Mouse (Mus musculus) midbrain, embryonic 12.5 days (tissue): Measurements from ENCODE around the gene Thsd4. TPM values are rescaled to one million over a fixed set of nuclear protein-coding genes. Genes with fewer than 3 reads are reported as not detected.

Experiments
- ATAC-seq: fragments of 200-750 bp; cut with Nextera tagmentation; 2 replicates; pipeline ENCODE4 v1.8.0; 2017; ENCODE audit warnings: low read depth, moderate TSS enrichment, moderate library complexity; ENCODE audit not compliant: low FRiP score
- H3K27ac ChIP-seq: fragments of 300-500 bp; sonication (generic); replicated peaks from 2 replicates; pipeline ENCODE4 v1.5.1; 2016; ENCODE audit warnings: mild to moderate bottlenecking
- H3K27me3 ChIP-seq: fragments of 300-500 bp; sonication (generic); 2 replicates; pipeline ENCODE4 v1.6.1; 2016; ENCODE audit warnings: mild to moderate bottlenecking
- H3K36me3 ChIP-seq: fragments of 300-500 bp; sonication (generic); 2 replicates; pipeline ENCODE4 v1.6.1; 2016
- H3K4me1 ChIP-seq: fragments of 300-500 bp; sonication (generic); 2 replicates; pipeline ENCODE4 v1.6.1; 2016
- H3K4me2 ChIP-seq: fragments of 300-500 bp; sonication (generic); replicated peaks from 2 replicates; pipeline ENCODE4 v1.6.1; 2016; ENCODE audit warnings: mild to moderate bottlenecking, moderate library complexity
- H3K4me3 ChIP-seq: fragments of 300-500 bp; sonication (generic); 2 replicates; pipeline ENCODE4 v1.5.1; 2016; ENCODE audit warnings: mild to moderate bottlenecking
- H3K9ac ChIP-seq: fragments of 300-500 bp; sonication (generic); replicated peaks from 2 replicates; pipeline ENCODE4 v1.6.1; 2016; ENCODE audit warnings: mild to moderate bottlenecking, moderate library complexity
- H3K9me3 ChIP-seq: fragments of 300-500 bp; sonication (generic); 2 replicates; pipeline ENCODE4 v1.6.1; 2016; ENCODE audit warnings: mild to moderate bottlenecking
- WGBS: fragments of 180-500 bp; shearing (Covaris S2); methylation state at CpG from one replicate; pipeline ENCODE4 v1.1.7; 2016; 5-methylcytosine and 5-hydroxymethylcytosine counted together
- polyA plus RNA-seq: library from polyadenylated mRNA; unstranded; fragments of >200 nt; fragmentation: Nextera tagmentation; extraction: Ambion mirVana; gene quantifications from 2 replicates; pipeline ENCODE4 v1.2.1, GENCODE M21; 2016

The Thsd4 gene
- polyA plus RNA-seq, 1 experiment from 2014 or later = 12.8 TPM

GRCm38 (mm10) chr9:60213111-60213510 lies 308.7 kb downstream of the Thsd4 start:
- H3K9me3 ChIP-seq = no peaks in the 10 kb centered on the region
- H3K4me3 ChIP-seq = no peak overlapping the region
- H3K4me2 ChIP-seq = no peak overlapping the region
- no peak overlapping the region for H3K27ac ChIP-seq
- H3K4me1 ChIP-seq = no peaks in the 10 kb centered on the region
- no peaks in the 10 kb centered on the region for H3K27me3 ChIP-seq
- no peak overlapping the region for H3K9ac ChIP-seq
- ATAC-seq = no peak
- 93% methylated on average over 1 of the region's 1 CpGs for WGBS
- no peaks in the 10 kb centered on the region for H3K36me3 ChIP-seq

DNA sequence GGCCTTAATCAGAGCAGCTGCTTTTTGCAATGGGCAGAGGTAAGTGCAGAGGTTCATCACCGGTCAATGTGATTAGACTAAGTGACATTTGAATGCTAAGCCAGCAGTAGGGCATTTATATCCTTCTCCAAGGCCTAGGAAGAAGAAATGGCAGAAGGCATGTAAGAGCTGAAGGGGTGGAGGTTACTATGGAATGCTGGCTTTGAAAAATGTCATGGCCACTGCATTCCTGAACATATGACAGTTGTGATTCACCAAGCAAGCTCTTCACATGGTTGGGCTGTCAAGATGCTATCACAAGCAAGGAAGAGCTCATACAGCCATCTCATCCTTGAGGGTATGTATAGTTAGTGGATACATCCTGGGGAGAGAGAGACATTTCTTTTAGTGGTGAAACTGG lies 313.0 kb downstream of the Thsd4 start:
- H3K9me3 ChIP-seq = 0 out of 2 replicates have a peak, but pooled peaks cover 3% of the 10 kb centered on the region
- H3K4me1 ChIP-seq = no peaks in the 10 kb centered on the region
- H3K4me3 ChIP-seq = no peak overlapping the region
- no peak for ATAC-seq
- H3K9ac ChIP-seq = no peak overlapping the region
- no peaks in the 10 kb centered on the region for H3K27me3 ChIP-seq
- H3K36me3 ChIP-seq = no peaks in the 10 kb centered on the region
- no peak overlapping the region for H3K27ac ChIP-seq
- WGBS = 97% methylated on average over 1 of the region's 1 CpGs
- no peak overlapping the region for H3K4me2 ChIP-seq

DNA sequence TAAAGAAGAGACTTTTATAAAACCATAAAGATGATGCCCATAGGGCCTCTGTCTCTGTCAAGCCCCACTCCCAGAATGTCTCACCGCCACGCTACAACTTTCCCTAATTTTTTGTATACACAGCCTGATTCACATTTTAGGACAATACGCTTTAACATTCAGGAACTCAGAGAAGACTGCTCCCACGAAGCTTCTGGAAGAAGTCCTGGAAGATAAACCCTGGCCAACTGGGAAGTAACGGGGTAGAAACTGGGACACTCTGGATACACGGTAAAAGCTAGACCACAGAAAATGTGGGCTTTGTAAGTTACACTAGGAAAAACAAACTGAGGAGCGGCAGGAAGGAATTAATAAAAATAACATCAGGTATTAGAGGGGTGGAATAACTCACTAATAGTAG lies 318.7 kb downstream of the Thsd4 start:
- no peak overlapping the region for H3K27ac ChIP-seq
- no peak for ATAC-seq
- no peak overlapping the region for H3K9ac ChIP-seq
- no peak overlapping the region for H3K4me2 ChIP-seq
- no peaks in the 10 kb centered on the region; the same call in 1 of the 2 replicates for H3K4me1 ChIP-seq
- H3K27me3 ChIP-seq = no peaks in the 10 kb centered on the region; the same call in 1 of the 2 replicates
- H3K36me3 ChIP-seq = no peaks in the 10 kb centered on the region
- no peak overlapping the region for H3K4me3 ChIP-seq
- H3K9me3 ChIP-seq = 0 out of 2 replicates have a peak, but pooled peaks cover 3% of the 10 kb centered on the region
- 84% methylated on average over 7 of the region's 7 CpGs for WGBS

DNA sequence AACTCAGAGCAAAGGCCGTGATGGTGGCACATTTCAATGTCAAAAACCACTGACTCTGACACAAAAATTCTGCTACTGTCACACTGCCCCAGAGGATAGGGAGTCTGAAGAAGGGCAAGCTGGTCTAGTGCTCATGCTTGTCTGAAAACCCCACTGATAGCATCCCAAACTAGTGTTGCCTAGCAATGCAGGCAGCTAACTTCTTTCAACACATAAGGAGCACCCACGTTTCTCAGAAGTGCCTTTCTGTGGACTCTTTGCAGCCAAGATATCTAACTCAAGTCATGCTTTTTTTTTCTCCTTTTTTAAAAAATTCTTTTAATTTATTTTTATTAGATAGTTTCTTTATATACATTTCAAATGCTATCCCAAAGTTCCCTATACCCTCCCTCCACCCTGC lies 321.4 kb downstream of the Thsd4 start:
- Histone ChIP-seq H3K27ac (no peak overlapping the region), H3K9me3 (no peaks in the 10 kb centered on the region), H3K4me2 (no peak overlapping the region), H3K9ac (no peak overlapping the region), H3K27me3 (no peaks in the 10 kb centered on the region; the same call in 1 of the 2 replicates), H3K4me3 (no peak overlapping the region), H3K4me1 (no peaks in the 10 kb centered on the region; the same call in 1 of the 2 replicates), H3K36me3 (no peaks in the 10 kb centered on the region)
- WGBS = 88% methylated on average over 2 of the region's 2 CpGs
- no peak for ATAC-seq

- Histone ChIP-seq H3K27me3 (no peaks in the 10 kb centered on the region; the same call in 1 of the 2 replicates), H3K4me1 (peaks cover 7% of the 10 kb centered on the region; the same call in 1 of the 2 replicates), H3K4me2 (no peak overlapping the region), H3K36me3 (no peaks in the 10 kb centered on the region), H3K9me3 (no peaks in the 10 kb centered on the region), H3K9ac (no peak overlapping the region), H3K4me3 (no peak overlapping the region), H3K27ac (no peak overlapping the region)
- ATAC-seq = no peak
- WGBS = 95% methylated on average over 12 of the region's 12 CpGs
Observed at GRCm38 (mm10) chr9:60198530-60199200, 323.2 kb downstream of the Thsd4 start.

DNA sequence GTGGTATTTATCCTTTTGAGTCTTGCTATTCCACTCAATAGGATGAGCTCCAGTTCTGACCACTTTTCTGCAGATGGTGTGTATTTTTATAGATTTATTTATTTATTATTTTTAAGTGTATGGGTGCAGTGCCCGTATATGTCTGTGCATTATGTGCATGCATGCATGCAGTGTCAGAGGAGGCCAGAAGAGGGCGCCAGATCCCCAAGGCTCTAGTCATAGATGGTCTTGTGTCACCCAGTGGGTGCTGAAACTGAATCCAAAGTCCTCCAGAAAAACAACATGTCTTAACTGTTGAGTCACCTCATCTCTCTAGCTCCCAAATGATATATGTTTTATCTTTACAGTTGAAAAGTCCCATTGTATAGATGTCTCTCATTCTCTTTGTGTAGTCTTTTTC lies 326.3 kb downstream of the Thsd4 start:
- 77% methylated on average over 2 of the region's 2 CpGs for WGBS

GRCm38 (mm10) chr9:60194905-60195304 lies 326.9 kb downstream of the Thsd4 start:
- WGBS = 51% methylated on average over 6 of the region's 6 CpGs
- Histone ChIP-seq H3K9ac (no peak overlapping the region), H3K4me1 (0 out of 2 replicates have a peak, but pooled peaks cover 7% of the 10 kb centered on the region), H3K4me3 (no peak overlapping the region), H3K9me3 (no peaks in the 10 kb centered on the region), H3K36me3 (no peaks in the 10 kb centered on the region), H3K27me3 (no peaks in the 10 kb centered on the region), H3K4me2 (no peak overlapping the region), H3K27ac (no peak overlapping the region)
- ATAC-seq = no peak

More for the DNA sequence above, 326.3 kb downstream of the Thsd4 start:
- no peak overlapping the region for H3K4me3 ChIP-seq
- no peaks in the 10 kb centered on the region for H3K36me3 ChIP-seq
- no peaks in the 10 kb centered on the region for H3K9me3 ChIP-seq
- H3K9ac ChIP-seq = no peak overlapping the region
- no peak for ATAC-seq
- H3K27me3 ChIP-seq = no peaks in the 10 kb centered on the region; the same call in 1 of the 2 replicates
- H3K27ac ChIP-seq = no peak overlapping the region
- 0 out of 2 replicates have a peak, but pooled peaks cover 7% of the 10 kb centered on the region for H3K4me1 ChIP-seq
- no peak overlapping the region for H3K4me2 ChIP-seq

DNA sequence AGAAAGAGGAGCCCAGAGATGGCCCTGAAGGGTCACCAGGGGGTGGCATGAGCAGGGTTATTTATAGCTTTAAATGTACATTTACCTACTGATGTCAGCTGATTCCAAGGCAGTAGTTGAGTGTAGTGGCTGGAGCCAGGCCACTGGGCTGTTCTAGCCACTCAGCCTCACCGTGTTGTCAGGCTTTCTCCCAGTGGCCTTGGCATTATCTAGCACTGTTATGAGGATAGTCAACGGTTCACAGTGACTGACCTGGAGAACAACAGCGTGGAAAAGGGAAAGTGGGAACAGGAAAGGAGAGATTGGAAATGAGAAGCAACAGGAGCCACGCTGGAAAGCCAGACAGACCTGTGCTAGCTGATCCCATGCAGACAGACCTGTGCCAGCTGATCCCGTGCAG lies 329.5 kb downstream of the Thsd4 start:
- H3K36me3 ChIP-seq = no peaks in the 10 kb centered on the region
- no peak overlapping the region for H3K27ac ChIP-seq
- H3K4me1 ChIP-seq = 0 out of 2 replicates have a peak, but pooled peaks cover 7% of the 10 kb centered on the region
- H3K4me3 ChIP-seq = no peak overlapping the region
- H3K27me3 ChIP-seq = no peaks in the 10 kb centered on the region
- no peak for ATAC-seq
- no peaks in the 10 kb centered on the region for H3K9me3 ChIP-seq
- H3K4me2 ChIP-seq = no peak overlapping the region
- WGBS = 84% methylated on average over 5 of the region's 5 CpGs
- H3K9ac ChIP-seq = no peak overlapping the region

GRCm38 (mm10) chr9:60187437-60187836 lies 334.4 kb downstream of the Thsd4 start:
- Histone ChIP-seq H3K27me3 (no peaks in the 10 kb centered on the region), H3K9me3 (no peaks in the 10 kb centered on the region), H3K36me3 (no peaks in the 10 kb centered on the region), H3K27ac (no peak overlapping the region), H3K4me2 (no peak overlapping the region), H3K4me1 (peaks cover 11% of the 10 kb centered on the region; the same call in 1 of the 2 replicates), H3K4me3 (no peak overlapping the region), H3K9ac (no peak overlapping the region)
- ATAC-seq = no peak
- 69% methylated on average over 2 of the region's 2 CpGs for WGBS

DNA sequence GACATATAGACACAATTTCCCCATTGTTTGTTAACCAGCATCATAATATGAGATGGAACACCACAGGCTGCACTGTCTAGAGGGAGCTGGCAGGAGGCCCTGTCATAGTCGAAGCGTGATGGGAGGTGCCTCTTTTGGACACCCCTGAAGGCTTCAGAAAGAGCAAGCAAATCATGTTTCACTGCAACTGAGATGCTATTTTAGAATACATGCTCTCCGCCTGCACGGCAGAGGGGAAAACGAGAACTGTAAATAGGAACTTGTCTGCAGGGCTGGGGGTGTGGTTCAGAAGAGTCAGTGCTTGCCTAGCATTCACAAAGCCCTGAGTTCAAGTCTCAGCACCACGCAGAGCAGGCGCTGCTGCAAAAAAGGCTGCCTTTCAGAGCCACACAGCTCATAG lies 334.9 kb downstream of the Thsd4 start:
- no peaks in the 10 kb centered on the region for H3K36me3 ChIP-seq
- H3K4me3 ChIP-seq = no peak overlapping the region
- H3K4me1 ChIP-seq = peaks cover 11% of the 10 kb centered on the region; the same call in 1 of the 2 replicates
- 93% methylated on average over 7 of the region's 7 CpGs for WGBS
- H3K27me3 ChIP-seq = no peaks in the 10 kb centered on the region
- no peak for ATAC-seq
- H3K27ac ChIP-seq = no peak overlapping the region
- no peaks in the 10 kb centered on the region for H3K9me3 ChIP-seq
- H3K4me2 ChIP-seq = no peak overlapping the region
- H3K9ac ChIP-seq = no peak overlapping the region

DNA sequence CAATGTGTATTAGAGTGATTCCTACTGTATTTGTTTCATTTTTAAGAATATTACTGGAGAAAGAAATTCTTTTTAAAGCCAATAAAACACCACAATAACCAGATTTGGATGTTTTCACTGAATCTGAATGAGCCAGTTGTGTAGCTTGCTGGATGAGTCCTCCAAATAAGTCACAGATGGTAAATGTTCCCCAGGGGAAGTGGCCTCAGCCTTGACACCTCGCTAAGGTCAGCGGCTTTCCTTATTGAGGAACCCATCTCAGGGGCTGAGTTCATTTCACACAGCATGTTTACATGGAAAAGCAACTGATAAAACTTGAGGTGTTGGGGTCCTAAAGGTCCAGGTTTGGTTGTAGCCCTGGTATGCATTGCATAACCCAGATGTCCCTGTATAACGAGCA lies 337.8 kb downstream of the Thsd4 start:
- no peaks in the 10 kb centered on the region for H3K27me3 ChIP-seq
- H3K9me3 ChIP-seq = no peaks in the 10 kb centered on the region
- H3K4me2 ChIP-seq = no peak overlapping the region
- H3K9ac ChIP-seq = no peak overlapping the region
- peaks cover 11% of the 10 kb centered on the region; the same call in 1 of the 2 replicates for H3K4me1 ChIP-seq
- no peak overlapping the region for H3K4me3 ChIP-seq
- H3K36me3 ChIP-seq = no peaks in the 10 kb centered on the region
- no peak for ATAC-seq
- WGBS = 73% methylated on average over 3 of the region's 3 CpGs
- no peak overlapping the region for H3K27ac ChIP-seq

- no peaks in the 10 kb centered on the region for H3K27me3 ChIP-seq
- peaks cover 11% of the 10 kb centered on the region; the same call in 1 of the 2 replicates for H3K4me1 ChIP-seq
- WGBS = 87% methylated on average over 6 of the region's 6 CpGs
- H3K9me3 ChIP-seq = no peaks in the 10 kb centered on the region
- no peak overlapping the region for H3K27ac ChIP-seq
- no peaks in the 10 kb centered on the region for H3K36me3 ChIP-seq
- H3K4me2 ChIP-seq = no peak overlapping the region
- H3K4me3 ChIP-seq = no peak overlapping the region
- no peak for ATAC-seq
- no peak overlapping the region for H3K9ac ChIP-seq
Observed at GRCm38 (mm10) chr9:60182371-60182770, 339.5 kb downstream of the Thsd4 start.
